Mouse (Mus musculus) megakaryocyte, embryonic 14.5 days (primary cell): Measurements from ENCODE around the gene Ren1.

Source experiments
- FLI1 ChIP-seq: IDR thresholded peaks from 2 replicates; pipeline ENCODE4 v1.6.1; 2012; ENCODE audit warnings: low read length, inconsistent platforms, mixed read lengths
- GATA1 ChIP-seq: IDR thresholded peaks from 3 replicates; pipeline ENCODE4 v1.6.1; 2012; ENCODE audit warnings: mixed read lengths, low read length, inconsistent platforms, borderline replicate concordance

DNA sequence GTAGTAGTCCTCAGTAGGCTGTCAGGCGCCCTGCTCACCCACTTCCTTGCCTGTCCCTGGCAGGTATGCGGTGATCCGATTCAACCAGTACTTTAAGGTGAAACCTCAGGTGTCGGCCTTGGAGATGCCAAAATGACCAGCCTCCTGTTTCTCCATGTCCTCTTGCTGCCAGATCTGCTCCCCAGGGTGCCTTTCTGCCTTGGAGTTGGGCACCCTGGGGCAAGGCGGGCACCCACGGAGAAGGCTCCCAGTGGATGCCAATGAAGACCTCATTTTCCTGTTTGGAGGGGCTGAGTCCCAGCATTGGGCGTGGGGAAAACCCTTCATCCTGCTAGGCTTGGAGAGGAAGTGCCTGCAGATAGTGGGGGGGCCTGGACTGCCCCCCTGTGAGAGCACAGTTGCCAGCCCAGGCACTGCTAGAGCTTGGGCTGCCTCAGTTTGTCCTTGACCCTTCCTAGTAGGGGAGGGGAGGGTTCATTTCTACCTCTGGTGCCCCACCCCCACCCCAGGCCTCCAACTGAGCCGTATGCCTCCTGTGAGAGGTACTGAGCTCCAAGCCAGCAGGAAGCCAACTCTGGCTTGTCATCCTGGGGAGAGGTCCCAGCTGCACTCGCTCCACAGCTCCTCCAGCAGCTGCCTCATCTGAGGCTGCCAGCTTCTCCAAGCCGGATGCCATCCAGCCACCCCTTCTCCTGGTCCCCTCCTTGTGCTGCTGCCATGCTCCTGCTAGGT, 29.1 kb downstream of the Ren1 start:
- TF ChIP-seq GATA1: no peak
- TF ChIP-seq FLI1: no peak
